Comparison of ENCODE assay signal across 25 mouse cellular contexts in genomic region chr5:108849466-108849865, GRCm38 (mm10). TPM values are rescaled to one million over a fixed set of nuclear protein-coding genes. Genes with fewer than 3 reads are reported as not detected.
A peak's percentile ranks its signal among the peaks of the same experiment; 100 is the strongest.
DNase-seq lines count a peak whose midpoint lies in the region; TF ChIP-seq lines count a peak whose summit lies in the region.
"Had no signal": no experiment of that assay in that cellular context is flagged by ENCODE, and none has a peak within 500 bp of the region (broad histone marks: within the 10 kb centered on the region; RNA-seq: fewer than 3 reads in every experiment).

No protein-coding gene starts in this region.

- no peak for TF ChIP-seq CTCF in lung, adult 2 months (IDR thresholded peaks at IDR 0.05; ENCODE audit: insufficient read depth, low read length)

- H3K4me3 ChIP-seq in lung, adult 2 months (replicated peaks; ENCODE audit: extremely low read depth, low read depth, low read length) = peak overlapping the region; percentile 14
- H3K4me3 ChIP-seq: embryonic facial prominence, embryonic 12.5 days; heart, adult 2 months; heart, embryonic 15.5 days; hindbrain, embryonic 13.5 days had no signal

- WGBS in lung, adult 2 months = 23% methylated on average over 1 of the region's 1 CpGs

- DNase-seq in ovary, adult 18-20 months (ENCODE audit: low spot score) = peak; percentile 56
- DNase-seq in ovary, postnatal 10 days (ENCODE audit: low spot score) = no peak
- peak; percentile 19 for DNase-seq in lung, adult 2 months
- peak; percentile 17 for DNase-seq in lung, postnatal 14 days
- peak; percentile 60 for DNase-seq in testis, postnatal 14 days (ENCODE audit: low spot score)
- no peak for DNase-seq in thymus, adult 18-20 months
- DNase-seq in retina, embryonic 14.5 days (ENCODE audit: low spot score) = no peak
- no peak for DNase-seq in embryo, embryonic 11 days
- DNase-seq: adrenal gland, postnatal 10 days; cerebellum, adult 11 months; cerebellum, adult 8-10 months; cerebellum, postnatal 14 days; gastrocnemius, postnatal 10 days; heart, adult 2 months; heart, postnatal 14 days had no signal

- no peaks in the 10 kb centered on the region for H3K4me1 ChIP-seq in lung, adult 2 months (ENCODE audit: control insufficient read depth, insufficient read depth, low read length)
- H3K4me1 ChIP-seq: embryonic facial prominence, embryonic 12.5 days; heart, embryonic 15.5 days; hindbrain, embryonic 13.5 days had no signal

- no peak for TF ChIP-seq POLR2A in lung, adult 2 months (IDR thresholded peaks at IDR 0.05; ENCODE audit: borderline replicate concordance, extremely low read depth, low read depth, low read length)

RNA-seq across cellular contexts. Expression of gene Vmn2r9, which starts 2.9 kb away (rescaled TPM):
- polyA plus RNA-seq in lung, adult 2 months (2012; rRNA removed) = not detected in 2 replicates
- polyA plus RNA-seq: brain, embryonic 14.5 days; C2C12; embryonic facial prominence, embryonic 12.5 days; forebrain, embryonic 11.5 days; forebrain, embryonic 16.5 days; frontal cortex, adult 2 months; gonadal fat pad, adult 2 months; heart, adult 2 months; heart, embryonic 11.5 days; heart, embryonic 15.5 days; hindbrain, embryonic 13.5 days had no signal

RNA-seq across cellular contexts. Expression of gene Vmn2r8, which starts 40.8 kb away (rescaled TPM):
- not detected in 2 replicates for polyA plus RNA-seq in lung, adult 2 months (2012; rRNA removed)
- polyA plus RNA-seq: brain, embryonic 14.5 days; C2C12; embryonic facial prominence, embryonic 12.5 days; forebrain, embryonic 11.5 days; forebrain, embryonic 16.5 days; frontal cortex, adult 2 months; gonadal fat pad, adult 2 months; heart, adult 2 months; heart, embryonic 11.5 days; heart, embryonic 15.5 days; hindbrain, embryonic 13.5 days had no signal

RNA-seq across cellular contexts. Expression of gene Tmed11, which starts 54.3 kb away (rescaled TPM):
- not detected in 2 replicates for polyA plus RNA-seq in lung, adult 2 months (2012; rRNA removed)
- polyA plus RNA-seq: brain, embryonic 14.5 days; C2C12; embryonic facial prominence, embryonic 12.5 days; forebrain, embryonic 11.5 days; forebrain, embryonic 16.5 days; frontal cortex, adult 2 months; gonadal fat pad, adult 2 months; heart, adult 2 months; heart, embryonic 11.5 days; heart, embryonic 15.5 days; hindbrain, embryonic 13.5 days had no signal

Comparison
In these comparisons a context has a peak if more than half of its experiments do, and no peak if none do; other contexts are left out.
1. DNase-seq: peak in ovary, adult 18-20 months (single experiment), lung, adult 2 months (single experiment), lung, postnatal 14 days (single experiment) and testis, postnatal 14 days (single experiment); none in ovary, postnatal 10 days (single experiment), thymus, adult 18-20 months (0 of 2), retina, embryonic 14.5 days (single experiment) and embryo, embryonic 11 days (single experiment).